ENCODE assay signal across 18 mouse cellular contexts in genomic region chr1:177501288-177501687, GRCm38 (mm10).
"Had no signal": no experiment of that assay in that cellular context is flagged by ENCODE, and none has a peak within 500 bp of the region (broad histone marks: within the 10 kb centered on the region; RNA-seq: fewer than 3 reads in every experiment).

No protein-coding gene starts in this region.

- H3K4me3 ChIP-seq: midbrain, embryonic 10.5 days; midbrain, embryonic 12.5 days; myocyte; neural tube, embryonic 13.5 days; neural tube, embryonic 15.5 days; stomach, embryonic 15.5 days had no signal

- H3K9me3 ChIP-seq: midbrain, embryonic 10.5 days; midbrain, embryonic 12.5 days; neural tube, embryonic 13.5 days; neural tube, embryonic 15.5 days; stomach, embryonic 15.5 days had no signal

- DNase-seq: lung, adult 18-20 months; lung, embryonic 14.5 days; lung, postnatal 10 days; lung, postnatal 4 days; midbrain, embryonic 14.5 days; retina, postnatal 1 day; right cerebral cortex, adult 18-20 months; thymus, adult 2 months; thymus, postnatal 25 days; thymus, postnatal 4 days had no signal

- ATAC-seq: midbrain, embryonic 16.5 days had no signal

- H3K27ac ChIP-seq: midbrain, embryonic 10.5 days; midbrain, embryonic 12.5 days; neural tube, embryonic 13.5 days; neural tube, embryonic 15.5 days; stomach, embryonic 15.5 days; stomach, postnatal 0 days had no signal

- H3K4me1 ChIP-seq: midbrain, embryonic 12.5 days; neural tube, embryonic 13.5 days; neural tube, embryonic 15.5 days; stomach, embryonic 15.5 days had no signal

- H3K36me3 ChIP-seq: midbrain, embryonic 10.5 days; midbrain, embryonic 12.5 days; neural tube, embryonic 13.5 days; neural tube, embryonic 15.5 days; stomach, embryonic 15.5 days had no signal

- H3K4me2 ChIP-seq: lung, embryonic 14.5 days; midbrain, embryonic 12.5 days; neural tube, embryonic 13.5 days; neural tube, embryonic 15.5 days; stomach, embryonic 15.5 days had no signal

- H3K9ac ChIP-seq: lung, embryonic 14.5 days; midbrain, embryonic 12.5 days; neural tube, embryonic 13.5 days; neural tube, embryonic 15.5 days; stomach, embryonic 15.5 days had no signal

- H3K27me3 ChIP-seq: midbrain, embryonic 12.5 days; neural tube, embryonic 13.5 days; neural tube, embryonic 15.5 days; stomach, embryonic 15.5 days had no signal
